Mouse (Mus musculus) CH12.LX (cell line): ENCODE measurements around the gene Srpr. TPM values are rescaled to one million over a fixed set of nuclear protein-coding genes. Genes with fewer than 3 reads are reported as not detected.

Experiments used
- DNase-seq: peaks from one replicate; pipeline ENCODE4 v3.0.0-alpha.2; 2013; ENCODE audit errors: extremely low read depth
- H3K27ac ChIP-seq: 2 replicates; pipeline ENCODE4 v1.5.1; 2012; ENCODE audit warnings: low read depth, mild to moderate bottlenecking, control low read depth, moderate library complexity; ENCODE audit not compliant: insufficient read depth
- H3K27me3 ChIP-seq: replicated peaks from 2 replicates; pipeline ENCODE3; 2012; ENCODE audit warnings: inconsistent platforms
- H3K36me3 ChIP-seq, 2 experiments: replicated peaks in 1 of 2; 2 replicates each; pipeline versions ENCODE3 to v1.6.1; 2012; ENCODE audit warnings: inconsistent platforms in 1 of 2, low read length in 1 of 2, mild to moderate bottlenecking in 1 of 2, mixed read lengths in 1 of 2, moderate library complexity in 1 of 2; ENCODE audit not compliant: control insufficient read depth in 1 of 2, insufficient read depth in 1 of 2
- H3K4me1 ChIP-seq, 2 experiments: 2 replicates each; pipeline ENCODE4 v1.6.1; 2012; ENCODE audit warnings: inconsistent platforms in 1 of 2, moderate library complexity in 1 of 2; ENCODE audit not compliant: insufficient read depth in 2 of 2, control insufficient read depth in 1 of 2
- H3K4me2 ChIP-seq: 2 replicates; pipeline ENCODE4 v1.6.1; 2012; ENCODE audit warnings: low read depth, mild to moderate bottlenecking, control low read depth; ENCODE audit not compliant: poor library complexity, insufficient read depth, severe bottlenecking
- H3K4me3 ChIP-seq, 3 experiments: fragments of 150-350 bp in 1 of 3; sonication (generic) in 1 of 3; replicated peaks in 1 of 3; 2 replicates each; pipeline versions ENCODE3 to v1.5.1; 2011 to 2012; ENCODE audit warnings: low read depth in 2 of 3, low read length in 2 of 3, mild to moderate bottlenecking in 2 of 3, moderate library complexity in 2 of 3, control low read depth in 1 of 3, improper control_type of control experiment in 1 of 3, inconsistent platforms in 1 of 3, mixed read lengths in 1 of 3; ENCODE audit not compliant: poor library complexity in 1 of 3
- H3K79me2 ChIP-seq: replicated peaks from 2 replicates; pipeline ENCODE4 v1.6.1; 2012; ENCODE audit warnings: mild to moderate bottlenecking, moderate library complexity; ENCODE audit not compliant: control insufficient read depth, poor library complexity, insufficient read depth, severe bottlenecking; ENCODE audit errors: extremely low read depth
- H3K9ac ChIP-seq: 2 replicates; pipeline ENCODE4 v1.6.1; 2012; ENCODE audit warnings: low read depth, mild to moderate bottlenecking, control low read depth, moderate library complexity; ENCODE audit not compliant: insufficient read depth
- H3K9me3 ChIP-seq: replicated peaks from 2 replicates; pipeline ENCODE3; 2012; ENCODE audit warnings: low read length, inconsistent platforms, mixed read lengths
- BHLHE40 ChIP-seq: IDR thresholded peaks from 2 replicates; pipeline ENCODE4 v1.6.1; 2011; ENCODE audit warnings: mild to moderate bottlenecking, low read depth, low read length, improper control_type of control experiment
- CHD1 ChIP-seq: IDR thresholded peaks from 2 replicates; pipeline ENCODE4 v1.6.1; 2012; ENCODE audit warnings: low read depth, low read length, improper control_type of control experiment, inconsistent platforms
- CHD2 ChIP-seq: IDR thresholded peaks from 2 replicates; pipeline ENCODE4 v1.6.1; 2011; ENCODE audit warnings: low read length, improper control_type of control experiment
- CTCF ChIP-seq, 2 experiments: IDR thresholded peaks in 1 of 2; conservative IDR thresholded peaks in 1 of 2; 2 replicates each; pipeline ENCODE4 v1.5.1; 2011 to 2012; ENCODE audit warnings: low read depth in 2 of 2, low read length in 2 of 2, improper control_type of control experiment in 1 of 2, inconsistent platforms in 1 of 2, mild to moderate bottlenecking in 1 of 2, moderate library complexity in 1 of 2
- EP300 ChIP-seq: IDR thresholded peaks from 2 replicates; pipeline ENCODE4 v1.6.1; 2011; ENCODE audit warnings: low read length, improper control_type of control experiment
- ETS1 ChIP-seq: conservative IDR thresholded peaks from 2 replicates; pipeline ENCODE4 v1.6.1; 2012; ENCODE audit warnings: low read depth, mild to moderate bottlenecking, inconsistent platforms, low read length, improper control_type of control experiment, moderate library complexity
- GABPA ChIP-seq: IDR thresholded peaks from 2 replicates; pipeline ENCODE4 v1.6.1; 2012; ENCODE audit warnings: low read depth, low read length, improper control_type of control experiment, inconsistent platforms; ENCODE audit not compliant: insufficient replicate concordance
- HCFC1 ChIP-seq: IDR thresholded peaks from 2 replicates; pipeline ENCODE4 v1.6.1; 2012; ENCODE audit warnings: low read depth, mild to moderate bottlenecking, inconsistent platforms, low read length, improper control_type of control experiment
- IRF4 ChIP-seq: IDR thresholded peaks from 2 replicates; pipeline ENCODE4 v1.6.1; 2014; ENCODE audit warnings: low read depth, mild to moderate bottlenecking, inconsistent platforms, low read length, improper control_type of control experiment
- JUN ChIP-seq: IDR thresholded peaks from 2 replicates; pipeline ENCODE4 v1.6.1; 2011; ENCODE audit warnings: low read depth, mild to moderate bottlenecking, low read length, improper control_type of control experiment, moderate library complexity; ENCODE audit not compliant: insufficient read depth
- JUND ChIP-seq: conservative IDR thresholded peaks from 2 replicates; pipeline ENCODE4 v1.6.1; 2011; ENCODE audit warnings: low read depth, low read length, improper control_type of control experiment
- MAFK ChIP-seq: IDR thresholded peaks from 2 replicates; pipeline ENCODE4 v1.6.1; 2011; ENCODE audit warnings: low read length, improper control_type of control experiment; ENCODE audit not compliant: insufficient replicate concordance
- MAX ChIP-seq: IDR thresholded peaks from 2 replicates; pipeline ENCODE4 v1.6.1; 2011; ENCODE audit warnings: low read length, improper control_type of control experiment
- MAZ ChIP-seq: IDR thresholded peaks from 2 replicates; pipeline ENCODE4 v1.6.1; 2012; ENCODE audit warnings: low read depth, mild to moderate bottlenecking, inconsistent platforms, low read length, improper control_type of control experiment, moderate library complexity
- MEF2A ChIP-seq: IDR thresholded peaks from 2 replicates; pipeline ENCODE4 v1.6.1; 2014; ENCODE audit warnings: low read depth, mild to moderate bottlenecking, inconsistent platforms, low read length, improper control_type of control experiment, borderline replicate concordance
- MXI1 ChIP-seq: IDR thresholded peaks from 2 replicates; pipeline ENCODE4 v1.6.1; 2011; ENCODE audit warnings: mild to moderate bottlenecking, low read depth, low read length, improper control_type of control experiment
- MYC ChIP-seq: IDR thresholded peaks from 2 replicates; pipeline ENCODE4 v1.6.1; 2011; ENCODE audit warnings: low read depth, mild to moderate bottlenecking, improper control_type of control experiment, low read length
- NRF1 ChIP-seq: IDR thresholded peaks from 2 replicates; pipeline ENCODE4 v1.6.1; 2014; ENCODE audit warnings: low read depth, mild to moderate bottlenecking, inconsistent platforms, low read length, improper control_type of control experiment, moderate library complexity
- PAX5 ChIP-seq: IDR thresholded peaks from 2 replicates; pipeline ENCODE4 v1.6.1; 2012; ENCODE audit warnings: low read length, inconsistent platforms, mixed read lengths
- POLR2A ChIP-seq: IDR thresholded peaks from 2 replicates; pipeline ENCODE4 v1.6.1; 2011; ENCODE audit warnings: low read depth, mild to moderate bottlenecking, improper control_type of control experiment, low read length
- POLR2AphosphoS2 ChIP-seq: IDR thresholded peaks from 2 replicates; pipeline ENCODE4 v1.6.1; 2011; ENCODE audit warnings: low read depth, low read length, improper control_type of control experiment
- RAD21 ChIP-seq: IDR thresholded peaks from 2 replicates; pipeline ENCODE4 v1.6.1; 2011; ENCODE audit warnings: low read depth, mild to moderate bottlenecking, low read length, improper control_type of control experiment, moderate library complexity
- SIN3A ChIP-seq: IDR thresholded peaks from 2 replicates; pipeline ENCODE4 v1.6.1; 2012; ENCODE audit warnings: low read length, improper control_type of control experiment, inconsistent platforms
- SMC3 ChIP-seq: IDR thresholded peaks from 2 replicates; pipeline ENCODE4 v1.6.1; 2011; ENCODE audit warnings: low read depth, low read length, improper control_type of control experiment
- TCF12 ChIP-seq: IDR thresholded peaks from 2 replicates; pipeline ENCODE4 v1.6.1; 2014; ENCODE audit warnings: low read depth, mild to moderate bottlenecking, inconsistent platforms, low read length, improper control_type of control experiment
- UBTF ChIP-seq: IDR thresholded peaks from 2 replicates; pipeline ENCODE4 v1.6.1; 2012; ENCODE audit warnings: low read depth, mild to moderate bottlenecking, inconsistent platforms, low read length, improper control_type of control experiment, moderate library complexity
- USF2 ChIP-seq: conservative IDR thresholded peaks from 2 replicates; pipeline ENCODE4 v1.6.1; 2011; ENCODE audit warnings: low read depth, low read length, improper control_type of control experiment
- ZKSCAN1 ChIP-seq: IDR thresholded peaks from 2 replicates; pipeline ENCODE4 v1.6.1; 2012; ENCODE audit warnings: low read depth, inconsistent platforms, low read length, improper control_type of control experiment, borderline replicate concordance
- ZMIZ1 ChIP-seq: IDR thresholded peaks from 2 replicates; pipeline ENCODE4 v1.6.1; 2012; ENCODE audit warnings: low read depth, mild to moderate bottlenecking, inconsistent platforms, low read length, improper control_type of control experiment
- dilution Hi-C: fragments of 300-500 bp; cut with MboI; formaldehyde crosslinking; loops from 2 replicates; pipeline ENCODE4 v1.14.3; 2020; ENCODE audit warnings: low sequenced_read_pairs; ENCODE audit not compliant: extremely low pct_unique_long_range_greater_than_20kb, extremely low pct_ligation_motif_present
- in situ Hi-C: fragments of 300-500 bp; cut with MboI; formaldehyde crosslinking; loops from 3 replicates; pipeline ENCODE4 v1.14.3; 2019; ENCODE audit warnings: low sequenced_read_pairs, low pct_ligation_motif_present, low pct_unique_long_range_greater_than_20kb, mixed read lengths
- polyA plus RNA-seq: library from polyadenylated mRNA; unstranded; fragments of >175 nt; gene quantifications from 2 replicates; pipeline ENCODE4 v1.2.1, GENCODE M21; 2012; ENCODE audit warnings: low read depth; ENCODE audit not compliant: insufficient read length
- total RNA-seq, 2 experiments: library from RNA; depleted of rRNA; stranded (reverse); fragments of 300-350 nt in 1 of 2; fragments of >200 nt in 1 of 2; gene quantifications; 2 replicates each; pipeline ENCODE4 v1.2.3; 2012 to 2014

Gene Srpr
- total and polyA plus RNA-seq, 3 experiments = 38.2 to 95.0 (median 40.1) TPM

DNA sequence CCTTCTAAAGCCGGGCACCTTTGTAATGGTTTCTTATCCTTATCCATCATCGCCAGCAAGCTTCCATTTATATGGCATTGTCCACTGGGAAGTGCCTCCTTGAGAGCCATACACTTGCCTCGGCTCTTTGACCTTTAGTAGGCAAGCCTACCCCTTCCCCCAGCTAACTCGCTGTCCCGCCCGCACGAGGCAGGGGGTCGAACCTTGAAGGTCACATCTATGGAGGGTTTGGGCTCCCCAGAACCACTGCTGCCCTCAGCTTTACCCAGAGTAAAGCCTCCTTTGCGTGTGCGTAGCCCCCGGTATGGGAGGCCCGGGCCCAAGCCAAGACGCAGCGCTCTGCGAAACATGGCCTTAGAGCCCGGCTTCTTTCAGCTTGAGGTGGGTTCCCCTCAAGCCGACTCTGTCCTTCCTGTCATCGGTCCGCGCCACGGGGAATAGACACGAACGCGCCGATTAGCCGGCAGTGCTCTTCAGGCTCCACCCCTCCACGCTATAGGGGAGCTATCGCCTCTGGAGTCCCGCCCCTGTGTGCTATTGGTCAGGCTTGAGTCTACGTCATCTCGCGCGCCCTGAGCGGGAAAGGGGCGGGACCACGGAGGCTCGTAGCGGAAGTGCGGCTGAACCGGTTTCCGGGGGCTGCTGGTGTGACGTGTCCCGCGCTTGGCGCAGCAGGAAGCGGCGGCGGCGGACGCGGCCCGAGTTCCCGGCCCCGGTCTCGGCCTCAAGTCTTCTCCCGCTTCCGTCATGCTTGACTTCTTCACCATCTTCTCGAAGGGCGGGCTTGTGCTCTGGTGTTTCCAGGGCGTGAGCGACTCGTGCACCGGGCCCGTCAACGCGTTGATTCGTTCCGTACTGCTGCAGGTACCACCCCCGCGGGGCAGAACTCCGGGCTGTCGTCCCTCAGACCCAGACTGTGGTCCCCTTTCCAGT, 10.8 kb downstream of the Srpr start, which contains the start of gene Foxred1 (continued):
- no peak for TF ChIP-seq ZKSCAN1

DNA sequence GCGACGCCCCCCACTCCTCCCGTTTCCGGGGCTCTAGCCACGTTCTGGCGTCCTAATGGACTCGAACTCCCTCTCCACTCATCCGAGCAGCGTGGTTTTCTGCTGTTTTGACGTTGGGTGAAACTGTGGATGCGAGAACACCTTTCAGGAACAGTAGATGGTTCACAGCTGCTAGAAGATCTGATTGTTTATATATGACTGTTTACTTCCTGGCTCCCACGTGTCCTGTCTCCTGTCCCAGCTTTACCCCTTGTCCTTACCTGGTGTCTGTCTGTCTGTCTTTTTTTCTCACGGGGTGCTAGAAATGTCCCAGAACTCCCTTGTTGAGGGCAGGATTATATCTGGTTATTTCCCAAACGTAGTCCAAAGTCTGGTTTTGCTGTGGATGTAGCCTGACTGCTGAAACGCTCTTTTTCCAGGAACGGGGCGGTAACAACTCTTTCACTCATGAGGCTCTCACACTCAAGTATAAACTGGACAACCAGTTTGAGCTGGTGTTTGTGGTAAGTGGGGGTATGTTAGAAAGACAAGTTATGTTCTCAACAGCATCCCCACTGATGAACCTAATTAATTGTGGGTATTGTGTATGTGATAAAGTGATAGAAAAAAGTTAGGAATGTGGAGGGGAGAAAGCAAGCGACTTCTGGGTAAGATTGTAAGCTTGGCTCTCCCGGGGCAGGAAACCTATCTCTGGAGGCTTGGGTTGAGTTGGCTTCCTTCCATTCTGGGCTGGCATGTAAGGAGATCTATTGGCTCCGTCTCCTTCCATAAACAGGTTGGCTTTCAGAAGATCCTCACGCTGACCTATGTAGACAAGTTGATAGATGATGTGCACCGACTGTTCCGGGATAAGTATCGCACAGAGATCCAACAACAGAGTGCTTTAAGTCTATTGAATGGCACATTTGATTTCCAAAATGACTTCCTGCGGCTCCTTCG, 11.9 kb downstream of the Srpr start:
- in situ Hi-C loops = no loop called here

GRCm38 (mm10) chr9:35217963-35218362, 18.0 kb downstream of the Srpr start:
- peaks cover 52 to 82% of the 10 kb centered on the region in 2 experiments for H3K36me3 ChIP-seq
- no peak overlapping the region for H3K27ac ChIP-seq
- no peak for DNase-seq
- TF ChIP-seq MAFK (no peak), ETS1 (no peak), ZMIZ1 (no peak), CHD1 (no peak), MAZ (no peak), USF2 (no peak), MXI1 (no peak), ZKSCAN1 (no peak), MAX (no peak), MEF2A (no peak)
- H3K4me2 ChIP-seq = no peak overlapping the region
- no peak overlapping the region for H3K4me3 ChIP-seq
- H3K27me3 ChIP-seq = no peaks in the 10 kb centered on the region
- H3K79me2 ChIP-seq = peaks cover 2% of the 10 kb centered on the region; the same call in 1 of the 2 replicates
- H3K4me1 ChIP-seq = no peaks in the 10 kb centered on the region
- dilution Hi-C loops = no loop called here
- H3K9ac ChIP-seq = no peak overlapping the region
- no peaks in the 10 kb centered on the region for H3K9me3 ChIP-seq
- in situ Hi-C loops = no loop called here

More for the DNA sequence above, 11.9 kb downstream of the Srpr start:
- Histone ChIP-seq H3K9ac (peak overlapping the region; percentile 97), H3K9me3 (peaks cover 4% of the 10 kb centered on the region), H3K27ac (peak overlapping the region; percentile 54), H3K79me2 (peaks cover 23% of the 10 kb centered on the region), H3K4me1 (peaks cover 5 to 24% of the 10 kb centered on the region in 2 experiments; a peak in 3 of 4 replicates), H3K27me3 (no peaks in the 10 kb centered on the region), H3K4me3 (peak overlapping the region; percentile 95 to 99 (median 96)), H3K4me2 (peak overlapping the region; percentile 79), H3K36me3 (peaks cover 61 to 73% of the 10 kb centered on the region in 2 experiments)
- dilution Hi-C loops = no loop called here
- peak; percentile 29 for DNase-seq
- 0 out of 2 replicates have a peak, but pooled peaks have one; percentile 38 for TF ChIP-seq CHD1
- no peak for TF ChIP-seq UBTF
- TF ChIP-seq POLR2AphosphoS2 = no peak
- TF ChIP-seq JUND = no peak
- no peak for TF ChIP-seq CHD2
- TF ChIP-seq SMC3 = no peak
- no peak for TF ChIP-seq MAZ
- TF ChIP-seq MYC = peak; percentile 86; the same call in 1 of the 2 replicates
- no peak for TF ChIP-seq ZKSCAN1
- no peak for TF ChIP-seq TCF12
- no peak for TF ChIP-seq ZMIZ1
- TF ChIP-seq MEF2A = no peak
- TF ChIP-seq NRF1 = no peak
- no peak for TF ChIP-seq RAD21
- TF ChIP-seq MXI1 = peak; percentile 89
- no peak for TF ChIP-seq GABPA
- peak; percentile 88 for TF ChIP-seq MAX
- no peak for TF ChIP-seq IRF4
- peak; percentile 91 for TF ChIP-seq SIN3A
- TF ChIP-seq HCFC1 = no peak
- TF ChIP-seq JUN = no peak
- TF ChIP-seq POLR2A = no peak
- TF ChIP-seq PAX5 = no peak
- TF ChIP-seq EP300 = no peak
- no peak for TF ChIP-seq CTCF (conservative IDR thresholded peaks at IDR 0.05 in 1 of 2, IDR thresholded peaks at IDR 0.05 in 1 of 2; ENCODE audit: low read depth in 2 of 2, low read length in 2 of 2)
- no peak for TF ChIP-seq USF2
- no peak for TF ChIP-seq BHLHE40
